Mouse (Mus musculus): ENCODE results near the gene Higd1b. TPM values are rescaled to one million over a fixed set of nuclear protein-coding genes. Genes with fewer than 3 reads are reported as not detected.

The Higd1b gene
- polyA plus RNA-seq, 1 experiment from 2014 or later, result 14.5 TPM

DNA sequence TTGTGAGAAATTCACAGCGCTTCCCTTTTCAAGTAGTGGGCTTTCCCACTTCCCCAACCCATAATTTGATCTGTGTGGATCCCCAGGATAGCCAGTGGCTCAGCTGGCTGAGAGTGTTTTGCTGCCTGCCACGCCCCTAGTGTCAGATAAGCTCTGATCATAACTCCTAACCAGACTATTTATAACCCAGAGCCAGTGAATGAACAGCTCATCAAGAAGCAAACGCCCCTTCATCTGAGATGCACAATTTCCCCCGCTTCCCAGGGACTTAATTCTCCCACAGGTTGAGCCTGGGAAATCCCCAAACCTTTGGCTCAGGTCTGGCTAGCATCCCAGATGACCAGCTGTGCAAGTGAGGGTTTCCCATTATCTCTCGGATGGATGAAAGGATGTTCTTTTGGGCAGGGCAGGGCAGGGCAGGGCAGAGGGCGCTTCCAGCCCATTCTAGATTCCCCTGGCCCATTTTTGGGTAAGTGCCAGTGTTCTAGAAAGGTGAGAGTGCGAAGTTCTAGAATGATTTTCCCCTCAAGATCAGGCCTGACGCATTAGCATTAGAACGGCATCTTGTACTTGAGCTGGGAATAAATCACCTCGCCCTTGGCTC lies 49.1 kb downstream of the Higd1b start, which contains the start of gene Fam187a:
TSS of gene Fam187a (plus strand) at position 554 of the 604 bp plus-strand sequence.
- no peak for ATAC-seq
- Histone ChIP-seq H3K4me1 (replicated peaks; ENCODE audit: control insufficient read depth, insufficient read depth, low read length) (peaks cover 13% of the 10 kb centered on the region), H3K36me3 (ENCODE audit: control insufficient read depth, insufficient read depth) (no peaks in the 10 kb centered on the region), H3K4me2 (ENCODE audit: low read length) (no peak within 1 kb of the TSS), H3K9me3 (ENCODE audit: control insufficient read depth, low read length) (no peaks in the 10 kb centered on the region), H3K27ac (ENCODE audit: low read length) (no peak within 1 kb of the TSS), H3K9ac (replicated peaks; ENCODE audit: low read depth, low read length) (no peak within 1 kb of the TSS), H3K27me3 (replicated peaks; ENCODE audit: control insufficient read depth, insufficient read depth, low read length) (0 out of 2 replicates have a peak, but pooled peaks cover 3% of the 10 kb centered on the region), H3K4me3 (replicated peaks; ENCODE audit: low read length) (no peak within 1 kb of the TSS)
- 56% methylated on average over 10 of the region's 10 CpGs for WGBS

GRCm38 (mm10) chr11:102887433-102887832 lies 51.8 kb downstream of the Higd1b start:
- 0 out of 2 replicates have a peak, but pooled peaks cover 6% of the 10 kb centered on the region for H3K27me3 ChIP-seq (replicated peaks; ENCODE audit: control insufficient read depth, insufficient read depth, low read length)
- no peak for ATAC-seq

More at GRCm38 (mm10) chr11:102887433-102887832, 51.8 kb downstream of the Higd1b start:
- no peaks in the 10 kb centered on the region for H3K36me3 ChIP-seq (ENCODE audit: control insufficient read depth, insufficient read depth)
- H3K9me3 ChIP-seq (ENCODE audit: control insufficient read depth, low read length), result no peaks in the 10 kb centered on the region
- H3K27ac ChIP-seq (ENCODE audit: low read length), result no peak overlapping the region
- 83% methylated on average over 5 of the region's 5 CpGs for WGBS
- H3K4me3 ChIP-seq (replicated peaks; ENCODE audit: low read length), result no peak overlapping the region
- H3K4me1 ChIP-seq (replicated peaks; ENCODE audit: control insufficient read depth, insufficient read depth, low read length), result peaks cover 3% of the 10 kb centered on the region
- no peak overlapping the region for H3K4me2 ChIP-seq (ENCODE audit: low read length)
- no peak overlapping the region for H3K9ac ChIP-seq (replicated peaks; ENCODE audit: low read depth, low read length)

Other genes with a start within 250 kb of the Higd1b start
- 12.0 and 13.5 TPM in 2 replicates for gene Fzd2, start 231.5 kb upstream of the Higd1b start, polyA plus RNA-seq (2015; fragmentation: Nextera tagmentation; extraction: Ambion mirVana)
- 0.09 TPM in 1 of 2 replicates, not detected in the other for gene Meioc, start 172.1 kb upstream of the Higd1b start, polyA plus RNA-seq (2015; fragmentation: Nextera tagmentation; extraction: Ambion mirVana)
- gene Ccdc43, start 138.1 kb upstream of the Higd1b start, polyA plus RNA-seq (2015; fragmentation: Nextera tagmentation; extraction: Ambion mirVana), result 46.8 and 51.2 TPM in 2 replicates
- 21.4 and 33.7 TPM in 2 replicates for gene Adam11, start 74.4 kb upstream of the Higd1b start, polyA plus RNA-seq (2015; fragmentation: Nextera tagmentation; extraction: Ambion mirVana)
- gene Gjc1, start 16.1 kb upstream of the Higd1b start, polyA plus RNA-seq (2015; fragmentation: Nextera tagmentation; extraction: Ambion mirVana), result 41.9 and 47.9 TPM in 2 replicates
- 188 and 190 TPM in 2 replicates for gene Eftud2, start 45.1 kb downstream of the Higd1b start, polyA plus RNA-seq (2015; fragmentation: Nextera tagmentation; extraction: Ambion mirVana)
- gene Ccdc103, start 45.4 kb downstream of the Higd1b start, polyA plus RNA-seq (2015; fragmentation: Nextera tagmentation; extraction: Ambion mirVana), result 2.2 and 2.7 TPM in 2 replicates
- gene Fam187a, start 49.3 kb downstream of the Higd1b start, polyA plus RNA-seq (2015; fragmentation: Nextera tagmentation; extraction: Ambion mirVana), result not detected in 2 replicates
- gene Gfap, start 65.1 kb downstream of the Higd1b start, polyA plus RNA-seq (2015; fragmentation: Nextera tagmentation; extraction: Ambion mirVana), result 1.3 and 2.3 TPM in 2 replicates
- 3.0 and 4.1 TPM in 2 replicates for gene Kif18b, start 89.3 kb downstream of the Higd1b start, polyA plus RNA-seq (2015; fragmentation: Nextera tagmentation; extraction: Ambion mirVana)
- gene C1ql1, start 110.8 kb downstream of the Higd1b start, polyA plus RNA-seq (2015; fragmentation: Nextera tagmentation; extraction: Ambion mirVana), result 1.4 TPM in 2 replicates
- gene Nmt1, start 192.3 kb downstream of the Higd1b start, polyA plus RNA-seq (2015; fragmentation: Nextera tagmentation; extraction: Ambion mirVana), result 31.7 and 37.2 TPM in 2 replicates
- gene Dcakd, start 192.5 kb downstream of the Higd1b start, polyA plus RNA-seq (2015; fragmentation: Nextera tagmentation; extraction: Ambion mirVana), result 162 and 166 TPM in 2 replicates

All from forebrain, embryonic 16.5 days (tissue).